Mouse (Mus musculus) liver, adult 2 months (tissue): ENCODE measurements around the gene Mus81. TPM values are rescaled to one million over a fixed set of nuclear protein-coding genes. Genes with fewer than 3 reads are reported as not detected.

Source experiments
- DNase-seq: peaks from one replicate; pipeline ENCODE4 v3.0.0-alpha.2; 2011; ENCODE audit warnings: low read depth, low spot score; ENCODE audit errors: extremely low read depth
- H3K27ac ChIP-seq: fragments of 200-500 bp; replicated peaks from 2 replicates; pipeline ENCODE4 v1.5.1; 2012; ENCODE audit warnings: low read depth, mild to moderate bottlenecking, control low read depth, inconsistent platforms, low read length; ENCODE audit not compliant: insufficient read depth
- H3K27me3 ChIP-seq: fragments of 200-500 bp; 2 replicates; pipeline ENCODE4 v1.6.1; 2012; ENCODE audit warnings: mild to moderate bottlenecking, moderate library complexity, low read length, inconsistent platforms; ENCODE audit not compliant: control insufficient read depth, insufficient read depth
- H3K36me3 ChIP-seq: fragments of 200-500 bp; 2 replicates; pipeline ENCODE4 v1.6.1; 2012; ENCODE audit warnings: low read length, inconsistent platforms; ENCODE audit not compliant: control insufficient read depth, insufficient read depth
- H3K4me1 ChIP-seq: fragments of 200-500 bp; 2 replicates; pipeline ENCODE4 v1.6.1; 2011; ENCODE audit warnings: low read length; ENCODE audit not compliant: control insufficient read depth, insufficient read depth
- H3K4me3 ChIP-seq: fragments of 200-500 bp; 2 replicates; pipeline ENCODE4 v1.5.1; 2011; ENCODE audit warnings: low read depth, mild to moderate bottlenecking, control low read depth, low read length, moderate library complexity; ENCODE audit not compliant: insufficient read depth
- H3K79me2 ChIP-seq: fragments of 200-500 bp; 2 replicates; pipeline ENCODE4 v1.6.1; 2012; ENCODE audit warnings: inconsistent platforms, mild to moderate bottlenecking, low read length, moderate library complexity; ENCODE audit not compliant: control insufficient read depth, insufficient read depth
- H3K9ac ChIP-seq: fragments of 200-500 bp; 2 replicates; pipeline ENCODE4 v1.6.1; 2012; ENCODE audit warnings: low read depth, mild to moderate bottlenecking, control low read depth, inconsistent platforms, low read length
- CTCF ChIP-seq: fragments of 200-500 bp; IDR thresholded peaks from 2 replicates; pipeline ENCODE4 v1.5.1; 2011; ENCODE audit warnings: low read depth, low read length, control low read depth
- POLR2A ChIP-seq: fragments of 200-500 bp; IDR thresholded peaks from 2 replicates; pipeline ENCODE4 v1.6.1; 2011; ENCODE audit warnings: low read length, control low read depth; ENCODE audit not compliant: insufficient read depth; ENCODE audit errors: extremely low read depth
- WGBS: fragments of 180-500 bp; shearing (Covaris S2); methylation state at CpG from one replicate; pipeline ENCODE4 v1.1.7; 2018; 5-methylcytosine and 5-hydroxymethylcytosine counted together
- polyA plus RNA-seq: library from polyadenylated mRNA; depleted of rRNA; stranded (reverse); fragments of >200 nt; gene quantifications from 2 replicates; pipeline ENCODE4 v1.2.3, GENCODE M21; 2012
- total RNA-seq: library from RNA; depleted of rRNA; stranded (reverse); fragments of >200 nt; gene quantifications from 2 replicates; pipeline ENCODE4 v1.2.3, GENCODE M21; 2014

Mus81 gene
- total and polyA plus RNA-seq, 2 experiments, result 8.1 to 22.9 TPM

- H3K27ac ChIP-seq, result no peak overlapping the region
- DNase-seq, result no peak
- H3K27me3 ChIP-seq, result no peaks in the 10 kb centered on the region
- no peaks in the 10 kb centered on the region for H3K36me3 ChIP-seq
- H3K4me1 ChIP-seq, result peaks cover 7% of the 10 kb centered on the region; the same call in 1 of the 2 replicates
- WGBS, result 90% methylated on average over 8 of the region's 8 CpGs
- H3K79me2 ChIP-seq, result no peaks in the 10 kb centered on the region
- H3K4me3 ChIP-seq, result no peak overlapping the region
- no peak overlapping the region for H3K9ac ChIP-seq
- TF ChIP-seq CTCF (no peak), POLR2A (no peak)
Measured at GRCm38 (mm10) chr19:5485371-5485770, 2.8 kb downstream of the Mus81 start.

DNA sequence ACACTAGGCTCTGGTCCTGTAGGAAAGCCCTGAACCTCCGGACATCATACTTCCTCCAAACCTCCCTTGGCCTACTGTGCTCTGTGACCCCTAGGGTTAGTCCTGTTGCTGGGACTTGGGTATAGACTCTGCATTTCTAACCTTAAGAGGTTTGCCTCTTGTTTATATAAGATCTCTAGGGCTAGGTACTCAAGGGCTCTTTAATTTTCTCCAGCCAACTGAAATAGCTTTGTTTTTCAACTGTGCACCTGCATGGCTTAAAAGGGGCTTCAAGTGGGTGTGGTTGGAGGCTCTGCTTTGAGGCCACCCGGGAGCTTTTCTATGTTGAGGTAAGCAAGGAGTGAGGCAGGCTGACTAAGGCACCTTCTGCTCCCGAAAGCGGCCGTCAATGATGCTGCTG lies 3.7 kb downstream of the Mus81 start:
- H3K4me3 ChIP-seq, result no peak overlapping the region
- DNase-seq, result no peak
- H3K9ac ChIP-seq, result no peak overlapping the region
- H3K27me3 ChIP-seq, result no peaks in the 10 kb centered on the region
- H3K36me3 ChIP-seq, result no peaks in the 10 kb centered on the region
- H3K27ac ChIP-seq, result no peak overlapping the region
- 91% methylated on average over 5 of the region's 5 CpGs for WGBS
- H3K79me2 ChIP-seq, result no peaks in the 10 kb centered on the region
- TF ChIP-seq CTCF, result no peak
- no peak for TF ChIP-seq POLR2A
- peaks cover 7% of the 10 kb centered on the region; the same call in 1 of the 2 replicates for H3K4me1 ChIP-seq

DNA sequence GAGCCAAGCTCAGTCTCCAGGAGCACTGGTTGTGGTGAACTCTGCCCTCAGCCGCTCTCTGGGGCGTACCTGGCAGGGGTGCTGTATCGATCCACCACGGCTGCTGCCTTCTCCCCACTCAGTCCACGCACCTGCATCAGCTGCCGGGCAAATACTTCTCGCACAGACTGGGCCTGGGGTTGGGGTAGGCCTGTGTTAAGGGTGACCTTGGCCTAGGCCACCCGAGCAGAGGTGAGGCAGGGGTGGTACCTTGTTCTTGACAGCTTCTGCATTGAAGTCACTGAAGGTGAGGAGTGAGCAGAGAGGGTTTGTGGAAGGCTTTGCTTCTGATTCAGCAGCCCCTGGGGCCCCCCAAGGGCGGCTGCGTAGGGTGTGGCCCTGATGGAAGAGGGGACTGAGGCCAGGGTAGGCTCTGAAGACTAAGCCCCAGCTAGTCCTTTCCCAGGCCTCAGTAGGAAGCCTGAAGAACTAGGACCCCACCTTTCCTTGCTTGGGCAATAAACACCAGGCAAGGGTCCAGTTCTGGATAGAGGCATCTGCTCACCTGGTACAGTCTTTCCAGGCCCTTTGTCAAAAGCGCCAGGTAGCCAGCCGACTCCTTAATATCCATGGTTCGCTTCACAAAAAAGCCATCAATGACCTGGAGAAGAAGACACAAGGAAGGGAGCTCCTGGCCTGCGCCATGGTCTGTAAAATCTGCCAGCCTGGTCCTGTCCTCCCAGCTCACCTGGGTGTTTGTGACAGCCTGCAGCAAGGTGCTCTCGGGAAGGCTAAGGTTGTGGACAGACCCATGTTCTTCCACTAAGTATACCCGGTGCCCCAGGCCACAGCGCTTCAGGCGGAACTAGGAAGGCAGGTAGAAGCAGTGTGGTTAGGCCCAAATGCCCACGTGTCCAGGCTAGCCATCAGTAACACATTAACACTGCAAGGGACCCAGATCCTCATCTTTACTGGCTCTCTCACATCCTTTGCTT lies 4.5 kb downstream of the Mus81 start:
- Histone ChIP-seq H3K4me1 (peaks cover 5% of the 10 kb centered on the region; the same call in 1 of the 2 replicates), H3K36me3 (no peaks in the 10 kb centered on the region), H3K9ac (no peak overlapping the region), H3K27ac (no peak overlapping the region), H3K27me3 (no peaks in the 10 kb centered on the region), H3K79me2 (no peaks in the 10 kb centered on the region), H3K4me3 (no peak overlapping the region)
- TF ChIP-seq POLR2A, result no peak
- WGBS, result 89% methylated on average over 19 of the region's 19 CpGs
- DNase-seq, result no peak

DNA sequence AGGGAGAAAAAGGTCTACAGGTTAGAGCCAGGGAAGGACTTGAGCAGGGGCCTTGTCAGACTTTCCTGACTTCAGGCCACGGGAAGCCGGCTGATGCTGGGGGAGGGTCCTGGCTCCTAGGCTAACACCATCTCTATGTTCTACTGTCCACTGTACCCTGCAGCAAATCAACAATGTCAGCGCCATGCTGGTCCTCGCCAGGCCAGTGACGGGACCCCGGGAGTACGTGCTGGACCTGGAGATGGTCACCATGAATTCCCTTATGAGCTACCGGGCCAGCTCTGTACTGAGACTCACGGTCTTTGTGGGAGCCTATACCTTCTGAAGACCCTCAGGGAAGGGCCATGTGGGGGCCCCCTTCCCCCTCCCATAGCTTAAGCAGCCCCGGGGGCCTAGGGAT lies 6.8 kb downstream of the Mus81 start:
- Histone ChIP-seq H3K27ac (no peak overlapping the region), H3K4me1 (no peaks in the 10 kb centered on the region), H3K36me3 (no peaks in the 10 kb centered on the region), H3K79me2 (no peaks in the 10 kb centered on the region), H3K4me3 (no peak overlapping the region), H3K27me3 (no peaks in the 10 kb centered on the region), H3K9ac (no peak overlapping the region)
- WGBS, result 93% methylated on average over 10 of the region's 10 CpGs
- TF ChIP-seq POLR2A, result no peak
- TF ChIP-seq CTCF, result no peak
- no peak for DNase-seq

- Histone ChIP-seq H3K79me2 (no peaks in the 10 kb centered on the region), H3K4me3 (no peak overlapping the region), H3K4me1 (no peaks in the 10 kb centered on the region), H3K36me3 (no peaks in the 10 kb centered on the region), H3K27ac (no peak overlapping the region), H3K27me3 (no peaks in the 10 kb centered on the region; the same call in 1 of the 2 replicates), H3K9ac (no peak overlapping the region)
- 57% methylated on average over 10 of the region's 10 CpGs for WGBS
- no peak for DNase-seq
- no peak for TF ChIP-seq POLR2A
- TF ChIP-seq CTCF, result no peak
Measured at GRCm38 (mm10) chr19:5480016-5480415, 8.2 kb downstream of the Mus81 start.

DNA sequence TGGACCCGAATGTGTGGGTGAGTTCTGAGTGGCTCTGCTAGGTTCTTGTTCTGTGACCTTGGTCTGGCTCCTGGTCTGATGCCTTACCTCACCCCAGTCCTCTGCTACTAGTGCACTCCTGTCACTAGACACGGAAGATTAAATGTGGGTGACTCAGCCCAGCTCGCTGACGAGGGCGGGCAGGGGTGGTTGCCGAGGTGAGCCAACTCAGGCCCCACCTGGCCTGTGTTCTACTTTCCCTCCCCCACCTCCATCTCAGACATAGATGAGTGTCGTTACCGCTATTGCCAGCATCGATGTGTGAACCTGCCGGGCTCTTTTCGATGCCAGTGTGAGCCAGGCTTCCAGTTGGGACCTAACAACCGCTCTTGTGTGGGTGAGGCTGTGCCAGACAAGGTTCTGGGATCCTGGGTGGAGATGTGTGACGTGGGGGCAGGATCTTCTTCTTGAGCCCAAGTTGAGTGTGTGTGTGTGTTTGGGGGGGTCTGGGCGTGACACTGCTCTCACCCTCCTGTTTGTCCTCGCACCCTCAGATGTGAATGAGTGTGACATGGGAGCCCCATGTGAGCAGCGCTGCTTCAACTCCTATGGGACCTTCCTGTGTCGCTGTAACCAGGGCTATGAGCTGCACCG lies 10.4 kb downstream of the Mus81 start:
- Histone ChIP-seq H3K36me3 (no peaks in the 10 kb centered on the region), H3K9ac (no peak overlapping the region), H3K79me2 (no peaks in the 10 kb centered on the region), H3K27ac (no peak overlapping the region), H3K4me1 (no peaks in the 10 kb centered on the region; the same call in 1 of the 2 replicates), H3K4me3 (no peak overlapping the region), H3K27me3 (no peaks in the 10 kb centered on the region; the same call in none of the 2 replicates)
- no peak for TF ChIP-seq CTCF
- no peak for TF ChIP-seq POLR2A
- no peak for DNase-seq
- WGBS, result 92% methylated on average over 18 of the region's 18 CpGs
